Mouse (Mus musculus) frontal cortex, postnatal 14 days (tissue): ENCODE results near the gene Krtap16-1.

Experiments used
- DNase-seq, 2 experiments: peaks; one replicate each; pipeline ENCODE4 v3.0.0; 2022; ENCODE audit warnings: low spot score in 2 of 2

The Krtap16-1 gene

DNA sequence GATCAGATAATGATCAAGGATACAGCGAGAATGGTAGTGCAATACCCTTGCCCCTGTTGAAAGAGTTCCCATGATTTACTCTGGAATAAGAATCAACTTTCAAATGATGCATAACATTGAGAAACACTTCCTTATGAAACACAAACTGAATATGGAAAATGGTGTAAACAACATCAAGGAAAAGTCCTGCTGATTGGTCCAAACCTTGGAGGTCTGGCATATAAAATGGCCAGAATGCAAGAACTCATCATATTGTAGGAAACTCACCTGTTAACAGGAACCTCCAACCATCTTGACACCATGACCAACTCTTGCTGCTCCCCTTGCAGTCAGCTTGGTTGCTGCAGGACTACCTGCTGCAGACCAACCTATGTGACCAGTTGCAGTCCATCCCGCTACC lies 38.2 kb downstream of the Krtap16-1 start, which contains the start of gene Krtap9-5:
Krtap9-5 (plus strand) TSS at position 301 of the 400 bp plus-strand sequence.
- DNase-seq, result no peak

GRCm38 (mm10) chr11:99937751-99938264 lies 48.6 kb downstream of the Krtap16-1 start:
- no peak for DNase-seq

DNA sequence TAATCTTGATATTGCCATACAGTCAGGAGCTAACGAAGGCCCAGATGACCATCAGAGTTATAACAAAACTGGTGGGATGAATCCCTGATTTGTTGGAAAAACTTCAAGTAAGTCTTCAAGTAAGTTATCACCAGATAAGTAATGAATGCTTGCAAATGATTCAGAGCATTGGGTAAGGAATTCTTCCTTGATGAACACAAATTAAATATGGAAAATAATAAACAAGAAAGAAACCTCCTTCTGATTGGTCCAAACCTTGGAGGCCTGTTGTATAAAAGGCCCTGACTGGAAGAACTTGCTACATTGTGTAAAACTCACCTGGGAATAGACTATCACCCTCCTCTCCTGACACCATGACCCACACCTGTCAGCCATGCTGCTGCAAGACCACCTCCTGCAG lies 50.4 kb downstream of the Krtap16-1 start, which contains the start of gene Krtap31-2:
Krtap31-2 (plus strand) TSS at position 301 of the 400 bp plus-strand sequence.
- DNase-seq, result no peak
